Mouse (Mus musculus): ENCODE data around the gene Rsad1.

Gene Rsad1

GRCm38 (mm10) chr11:94548888-94549690 lies at the start of gene Rsad1:
Rsad1 (minus strand) TSS chr11:94549255.
- in situ Hi-C loops (cut with MboI, MseI): no loop called here

GRCm38 (mm10) chr11:94598437-94599120 lies 49.5 kb upstream of the Rsad1 start:
- in situ Hi-C loops (cut with MboI, MseI): no loop called here

- in situ Hi-C loops (cut with MboI, MseI): no loop called here
Measured at GRCm38 (mm10) chr11:94597319-94597718, 48.3 kb upstream of the Rsad1 start.

GRCm38 (mm10) chr11:94596311-94596852 lies 47.3 kb upstream of the Rsad1 start:
- in situ Hi-C loops (cut with MboI, MseI): no loop called here

- in situ Hi-C loops (cut with MboI, MseI): no loop called here
Measured at GRCm38 (mm10) chr11:94587511-94587910, 38.5 kb upstream of the Rsad1 start.

- in situ Hi-C loops (cut with MboI, MseI): no loop called here
Measured at GRCm38 (mm10) chr11:94585091-94585490, 36.0 kb upstream of the Rsad1 start.

GRCm38 (mm10) chr11:94580111-94580740 lies 31.2 kb upstream of the Rsad1 start:
- in situ Hi-C loops (cut with MboI, MseI): no loop called here

- in situ Hi-C loops (cut with MboI, MseI): no loop called here
Measured at GRCm38 (mm10) chr11:94576361-94576760, 27.3 kb upstream of the Rsad1 start.

GRCm38 (mm10) chr11:94575036-94575435 lies 26.0 kb upstream of the Rsad1 start:
- in situ Hi-C loops (cut with MboI, MseI): no loop called here

- in situ Hi-C loops (cut with MboI, MseI): no loop called here
Measured at GRCm38 (mm10) chr11:94574560-94574959, 25.5 kb upstream of the Rsad1 start.

- in situ Hi-C loops (cut with MboI, MseI): no loop called here
Measured at GRCm38 (mm10) chr11:94571850-94572249, 22.8 kb upstream of the Rsad1 start.

GRCm38 (mm10) chr11:94570612-94571011 lies 21.6 kb upstream of the Rsad1 start:
- in situ Hi-C loops (cut with MboI, MseI): no loop called here

- in situ Hi-C loops (cut with MboI, MseI): no loop called here
Measured at GRCm38 (mm10) chr11:94567326-94567725, 18.3 kb upstream of the Rsad1 start.

- in situ Hi-C loops (cut with MboI, MseI): no loop called here
Measured at GRCm38 (mm10) chr11:94566534-94566933, 17.5 kb upstream of the Rsad1 start.

- in situ Hi-C loops (cut with MboI, MseI): no loop called here
Measured at GRCm38 (mm10) chr11:94565151-94565479, 16.1 kb upstream of the Rsad1 start.

- in situ Hi-C loops (cut with MboI, MseI): no loop called here
Measured at GRCm38 (mm10) chr11:94564437-94565150, 15.5 kb upstream of the Rsad1 start, which contains the start of gene Chad. Chad (plus strand) TSS chr11:94565047.

GRCm38 (mm10) chr11:94563821-94564220 lies 14.8 kb upstream of the Rsad1 start:
- in situ Hi-C loops (cut with MboI, MseI): no loop called here

GRCm38 (mm10) chr11:94563383-94563782 lies 14.3 kb upstream of the Rsad1 start:
- in situ Hi-C loops (cut with MboI, MseI): no loop called here

- in situ Hi-C loops (cut with MboI, MseI): no loop called here
Measured at GRCm38 (mm10) chr11:94558226-94558625, 9.2 kb upstream of the Rsad1 start.

GRCm38 (mm10) chr11:94550442-94550744 lies 1.3 kb upstream of the Rsad1 start:
- in situ Hi-C loops (cut with MboI, MseI): no loop called here

- in situ Hi-C loops (cut with MboI, MseI): no loop called here
Measured at GRCm38 (mm10) chr11:94549691-94550441, 811 bp upstream of the Rsad1 start.
